ENCODE assay signal across 19 mouse cellular contexts in the genomic region with DNA sequence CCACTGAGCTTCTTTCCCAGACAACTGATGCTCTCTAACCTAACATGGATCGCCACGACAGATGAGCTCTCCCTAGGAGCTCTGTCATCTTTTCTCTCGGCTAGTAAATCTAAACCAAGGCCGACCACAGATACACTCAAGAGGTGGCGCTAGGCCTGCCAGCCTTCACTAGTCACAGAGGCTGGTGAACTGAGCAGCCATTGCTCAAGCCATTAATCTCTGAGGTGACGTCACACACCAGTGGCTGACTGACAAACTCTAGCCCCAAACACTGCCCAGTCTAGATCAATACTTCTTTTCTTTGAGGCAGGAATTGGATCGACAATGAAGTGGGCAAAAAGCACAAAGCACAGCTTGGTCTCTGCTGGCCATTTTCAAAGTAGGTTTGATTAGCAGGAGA.
"Had no signal": no experiment of that assay in that cellular context is flagged by ENCODE, and none has a peak within 500 bp of the region (broad histone marks: within the 10 kb centered on the region; RNA-seq: fewer than 3 reads in every experiment).

No protein-coding gene starts in this region.

- H3K4me1 ChIP-seq: limb, embryonic 15.5 days; liver, embryonic 13.5 days had no signal

- H3K4me3 ChIP-seq: limb, embryonic 12.5 days; limb, embryonic 15.5 days; liver, embryonic 13.5 days; myocyte; neural tube, embryonic 13.5 days had no signal

- DNase-seq: kidney, adult 18-20 months; kidney, adult 9 months; kidney, postnatal 14 days; kidney, postnatal 4 days; left cerebral cortex, postnatal 4 days; liver, embryonic 13.5 days; lung, adult 2 months; lung, postnatal 14 days; lung, postnatal 4 days; retina, postnatal 1 day; right cerebral cortex, postnatal 25 days; thymus, adult 2 months; thymus, postnatal 14 days; thymus, postnatal 4 days had no signal

- H3K36me3 ChIP-seq: limb, embryonic 12.5 days; limb, embryonic 15.5 days; liver, embryonic 13.5 days; neural tube, embryonic 13.5 days had no signal

- H3K4me2 ChIP-seq: limb, embryonic 12.5 days; limb, embryonic 15.5 days; liver, embryonic 13.5 days; neural tube, embryonic 13.5 days had no signal

- H3K27me3 ChIP-seq: limb, embryonic 12.5 days; limb, embryonic 15.5 days; liver, embryonic 13.5 days; neural tube, embryonic 13.5 days had no signal

- H3K9me3 ChIP-seq: limb, embryonic 12.5 days; limb, embryonic 15.5 days; liver, embryonic 13.5 days; neural tube, embryonic 13.5 days had no signal

- H3K9ac ChIP-seq: limb, embryonic 12.5 days; limb, embryonic 15.5 days; liver, embryonic 13.5 days had no signal

- H3K27ac ChIP-seq: limb, embryonic 12.5 days; limb, embryonic 15.5 days; liver, embryonic 13.5 days; neural tube, embryonic 13.5 days had no signal

- ATAC-seq: intestine, embryonic 16.5 days had no signal
